Mouse (Mus musculus) brown adipose tissue, adult 24 weeks (tissue): ENCODE measurements around the gene Lrrfip2. TPM values are rescaled to one million over a fixed set of nuclear protein-coding genes. Genes with fewer than 3 reads are reported as not detected.
A peak's percentile ranks its signal among the peaks of the same experiment; 100 is the strongest.

Experiments
- H3K27ac ChIP-seq: fragments of 200-500 bp; replicated peaks from 2 replicates; pipeline ENCODE4 v1.5.1; 2012; ENCODE audit warnings: low read depth, mild to moderate bottlenecking, low read length
- H3K4me1 ChIP-seq: fragments of 200-500 bp; 2 replicates; pipeline ENCODE4 v1.6.1; 2012; ENCODE audit warnings: low read length, mixed read lengths; ENCODE audit not compliant: control insufficient read depth, insufficient read depth, insufficient read length
- H3K4me3 ChIP-seq: fragments of 200-500 bp; 2 replicates; pipeline ENCODE4 v1.5.1; 2012; ENCODE audit warnings: low read depth, mild to moderate bottlenecking, low read length, moderate library complexity; ENCODE audit not compliant: insufficient read depth
- polyA plus RNA-seq: library from polyadenylated mRNA; stranded (reverse); fragments of >200 nt; gene quantifications from 2 replicates; pipeline ENCODE4 v1.2.4, GENCODE M21; 2012; ENCODE audit not compliant: missing spikeins, insufficient read depth, insufficient read length

Lrrfip2 gene
- polyA plus RNA-seq, 1 experiment, result 36.9 TPM

DNA sequence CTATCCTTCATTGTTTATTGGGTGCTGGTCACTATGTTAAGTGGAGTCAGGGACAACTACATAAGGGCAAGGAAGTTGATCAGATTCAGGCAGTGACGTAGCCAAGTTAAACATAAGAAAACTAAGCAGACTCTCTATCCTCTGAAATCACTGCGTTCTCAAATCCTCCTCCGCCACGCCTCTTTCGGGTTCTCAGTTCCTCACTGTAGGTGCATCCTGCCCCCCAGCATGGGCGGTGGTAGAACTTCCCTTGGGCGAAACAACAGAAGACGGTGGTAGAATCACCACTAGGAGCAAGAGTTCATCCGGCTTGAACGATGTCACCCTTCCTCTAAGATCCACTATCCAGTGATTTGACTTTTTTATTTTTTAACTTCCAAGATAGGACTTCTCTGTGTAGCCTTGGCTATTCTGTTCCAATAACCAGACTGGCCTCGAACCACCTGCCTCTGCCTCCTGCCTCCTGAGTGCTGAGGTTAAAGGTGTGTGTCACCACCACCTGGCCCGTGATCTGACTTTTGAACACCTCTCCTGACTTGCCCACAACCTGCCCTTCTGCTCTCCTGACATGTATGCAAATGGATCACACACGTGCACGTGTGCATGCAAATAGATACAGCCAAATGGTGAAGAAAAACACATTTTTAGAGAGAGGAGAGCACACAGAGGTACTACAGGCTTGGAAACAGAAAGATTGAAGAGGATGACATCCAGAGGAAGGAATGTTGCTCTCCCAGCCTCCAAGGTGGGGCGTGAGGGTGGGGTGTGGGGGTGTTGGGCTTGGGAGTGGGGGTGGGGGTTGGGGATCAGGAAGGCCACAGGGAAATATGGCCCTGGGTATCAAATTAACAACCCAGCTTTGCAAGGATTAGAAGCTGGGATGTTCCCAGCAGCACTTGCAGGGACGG lies 20.7 kb upstream of the Lrrfip2 start:
- H3K4me3 ChIP-seq, result no peak overlapping the region
- H3K27ac ChIP-seq, result no peak overlapping the region
- no peaks in the 10 kb centered on the region for H3K4me1 ChIP-seq

- Histone ChIP-seq H3K27ac (no peak overlapping the region), H3K4me3 (no peak overlapping the region), H3K4me1 (no peaks in the 10 kb centered on the region)
Measured at GRCm38 (mm10) chr9:111097543-111097942, 19.8 kb upstream of the Lrrfip2 start.

GRCm38 (mm10) chr9:111100406-111100805 lies 17.0 kb upstream of the Lrrfip2 start:
- Histone ChIP-seq H3K4me1 (no peaks in the 10 kb centered on the region), H3K27ac (no peak overlapping the region), H3K4me3 (no peak overlapping the region)

DNA sequence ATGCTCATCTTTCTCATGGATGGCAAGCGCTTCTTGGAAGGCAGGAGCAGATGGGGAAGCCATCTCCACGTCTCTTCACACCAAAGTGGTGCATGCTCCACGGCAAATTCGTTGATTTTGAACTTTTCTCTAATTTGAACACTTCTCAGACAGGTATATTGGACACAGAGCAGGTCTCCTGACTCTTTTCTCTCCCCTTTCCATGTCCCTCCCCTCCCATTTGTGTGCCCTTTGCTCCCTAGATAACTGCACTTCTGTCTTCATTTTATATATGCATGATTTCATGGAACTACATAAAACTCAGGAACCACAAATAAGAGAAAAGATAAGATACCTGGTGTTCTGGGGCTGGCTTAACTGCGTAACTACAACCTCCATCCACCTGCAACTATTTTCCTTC lies 14.1 kb upstream of the Lrrfip2 start:
- no peak overlapping the region for H3K4me3 ChIP-seq
- H3K4me1 ChIP-seq, result no peaks in the 10 kb centered on the region
- no peak overlapping the region for H3K27ac ChIP-seq

DNA sequence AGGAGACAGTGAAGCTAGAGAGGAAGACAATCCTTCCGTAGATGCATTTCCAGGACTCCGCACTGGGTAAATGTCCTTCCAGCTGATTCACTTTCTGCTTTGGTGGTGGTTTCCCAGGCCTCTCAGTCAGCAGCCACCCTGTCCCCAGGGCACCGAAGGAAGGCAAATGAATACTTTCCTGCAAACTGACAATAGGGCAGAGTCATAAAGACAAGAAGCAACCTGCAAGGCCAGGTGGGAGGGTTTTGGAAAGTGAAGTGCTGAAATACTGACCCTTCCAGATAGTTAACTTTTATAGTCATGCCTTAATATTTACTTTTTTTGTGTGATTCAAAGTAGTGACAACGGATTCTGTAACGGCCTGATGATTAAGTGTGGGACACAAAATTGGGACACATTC lies 13.5 kb upstream of the Lrrfip2 start:
- Histone ChIP-seq H3K27ac (no peak overlapping the region), H3K4me1 (no peaks in the 10 kb centered on the region), H3K4me3 (no peak overlapping the region)

DNA sequence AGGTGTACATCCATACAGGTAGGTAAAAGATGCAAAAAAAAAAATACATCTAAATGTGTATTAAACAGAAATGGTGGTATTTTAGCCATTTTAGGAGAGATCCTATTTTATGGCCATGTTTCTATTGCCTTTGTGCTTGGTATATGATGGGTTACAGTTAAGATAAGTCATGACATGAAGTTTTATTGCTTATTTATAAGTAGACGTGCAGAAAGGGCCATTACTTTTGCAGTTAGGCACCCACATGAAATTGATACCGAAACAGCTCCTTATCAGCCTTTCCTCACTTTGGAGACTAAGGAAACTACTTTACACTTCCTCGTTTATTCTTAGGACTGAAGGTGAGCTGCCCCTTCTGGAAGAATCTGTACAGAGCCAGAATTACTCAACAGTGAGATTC lies 9.5 kb upstream of the Lrrfip2 start:
- no peaks in the 10 kb centered on the region for H3K4me1 ChIP-seq

DNA sequence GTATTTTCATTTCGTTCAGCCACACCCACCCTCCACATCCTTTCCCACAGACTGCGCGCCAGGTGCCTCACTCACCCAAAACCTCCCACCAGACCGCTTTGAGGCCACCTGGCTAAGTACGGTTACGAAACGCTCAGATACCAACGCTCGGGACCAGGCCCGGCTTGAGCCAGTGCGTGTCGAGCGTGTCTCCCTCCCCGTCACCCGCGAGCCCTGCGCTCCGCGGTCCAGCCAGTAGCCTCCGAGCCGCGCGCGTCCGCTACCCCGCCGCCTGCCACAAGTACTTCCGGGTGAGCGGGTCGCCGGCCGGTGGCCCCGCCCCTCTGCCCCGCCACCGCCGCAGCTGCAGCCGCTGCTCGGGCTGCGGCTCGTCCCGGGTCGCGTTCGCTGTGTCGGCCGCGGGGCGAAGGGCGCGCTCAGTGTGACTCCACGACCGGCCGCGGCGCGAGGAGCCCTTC lies 431 bp downstream of the Lrrfip2 start:
- H3K27ac ChIP-seq, result peak overlapping the region; percentile 85

More for the DNA sequence above, 9.5 kb upstream of the Lrrfip2 start:
- Histone ChIP-seq H3K4me3 (no peak overlapping the region), H3K27ac (no peak overlapping the region)

GRCm38 (mm10) chr9:111118252-111118890 lies 979 bp downstream of the Lrrfip2 start:
- Histone ChIP-seq H3K27ac (peak overlapping the region; percentile 69), H3K4me3 (peak overlapping the region; percentile 95), H3K4me1 (peaks cover 6% of the 10 kb centered on the region; the same call in 1 of the 2 replicates)

More for the DNA sequence above, 431 bp downstream of the Lrrfip2 start:
- Histone ChIP-seq H3K4me3 (peak overlapping the region; percentile 95), H3K4me1 (0 out of 2 replicates have a peak, but pooled peaks cover 6% of the 10 kb centered on the region)

GRCm38 (mm10) chr9:111118891-111119441 lies 1.6 kb downstream of the Lrrfip2 start:
- Histone ChIP-seq H3K27ac (peak overlapping the region; percentile 69), H3K4me3 (peak overlapping the region; percentile 95), H3K4me1 (peaks cover 6% of the 10 kb centered on the region; the same call in 1 of the 2 replicates)

GRCm38 (mm10) chr9:111122446-111122845 lies 5.1 kb downstream of the Lrrfip2 start:
- no peak overlapping the region for H3K4me3 ChIP-seq
- no peak overlapping the region for H3K27ac ChIP-seq
- peaks cover 7% of the 10 kb centered on the region for H3K4me1 ChIP-seq

- Histone ChIP-seq H3K4me3 (no peak overlapping the region), H3K4me1 (peaks cover 12% of the 10 kb centered on the region), H3K27ac (no peak overlapping the region)
Measured at GRCm38 (mm10) chr9:111123336-111123735, 5.9 kb downstream of the Lrrfip2 start.

DNA sequence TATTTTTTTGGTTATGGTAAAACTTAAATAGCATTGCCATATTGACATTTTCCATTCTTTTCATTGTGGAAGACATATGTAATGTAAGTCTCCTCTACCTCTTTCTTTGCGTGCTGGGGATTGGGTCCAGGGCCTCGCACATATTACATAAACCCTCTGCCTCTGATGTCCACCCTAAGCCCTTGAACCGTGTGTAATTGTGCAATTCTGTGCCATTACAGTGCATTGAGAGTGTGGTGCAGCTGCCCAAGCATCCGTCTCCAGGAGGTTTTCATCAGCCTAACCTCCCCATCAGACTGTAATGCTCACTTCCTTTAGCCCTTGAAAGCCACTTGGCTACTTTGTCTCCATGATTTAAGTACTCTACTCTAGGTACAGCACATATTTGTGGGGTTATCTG lies 7.0 kb downstream of the Lrrfip2 start:
- Histone ChIP-seq H3K4me1 (peaks cover 15% of the 10 kb centered on the region), H3K4me3 (no peak overlapping the region), H3K27ac (no peak overlapping the region)

- H3K27ac ChIP-seq, result no peak overlapping the region
- peaks cover 15% of the 10 kb centered on the region for H3K4me1 ChIP-seq
Measured at GRCm38 (mm10) chr9:111126735-111127134, 9.3 kb downstream of the Lrrfip2 start.

DNA sequence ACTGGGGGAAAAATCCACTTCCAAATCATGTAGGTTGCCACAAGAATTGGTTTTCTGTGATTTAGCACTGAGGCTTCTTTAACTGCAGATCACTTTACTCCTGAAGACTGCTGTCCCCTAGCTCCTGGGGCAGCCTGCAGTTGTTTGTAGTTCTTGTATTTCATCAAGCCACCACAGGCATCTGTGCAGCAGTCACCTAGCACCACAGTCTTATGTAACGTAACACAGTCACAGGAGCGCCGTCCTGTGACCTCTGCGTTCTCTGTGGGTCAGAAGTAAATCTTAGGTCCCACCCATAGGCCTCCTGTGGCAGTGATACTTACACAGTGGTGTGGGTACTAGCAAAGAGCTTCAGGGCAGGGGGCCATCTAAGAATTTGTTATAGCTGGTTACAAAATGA lies 10.4 kb downstream of the Lrrfip2 start:
- Histone ChIP-seq H3K4me3 (no peak overlapping the region), H3K27ac (peak overlapping the region; percentile 70), H3K4me1 (peaks cover 11% of the 10 kb centered on the region)

More at GRCm38 (mm10) chr9:111126735-111127134, 9.3 kb downstream of the Lrrfip2 start:
- H3K4me3 ChIP-seq, result no peak overlapping the region

- Histone ChIP-seq H3K4me3 (no peak overlapping the region), H3K27ac (no peak overlapping the region), H3K4me1 (peaks cover 11% of the 10 kb centered on the region)
Measured at GRCm38 (mm10) chr9:111130126-111130525, 12.7 kb downstream of the Lrrfip2 start.
